Mouse (Mus musculus): ENCODE measurements at regions not wholly inside any gene's neighbourhood (a gene's known extent, or its start where the extent isn't known, plus 50 kb on each side); places are given as distances from the start of the nearest gene placed in this dataset.

- TF ChIP-seq POLR2A (IDR thresholded peaks at IDR 0.05; ENCODE audit: low read depth, low read length) (no peak), CTCF (conservative IDR thresholded peaks at IDR 0.05; ENCODE audit: insufficient read depth, insufficient read length, low read depth, low read length) (no peak)
Observed at GRCm38 (mm10) chr1:90490335-90490734, 112.4 kb upstream of the Cops8 start.

Data from kidney, adult 2 months (tissue).